Mouse (Mus musculus): ENCODE measurements at regions not wholly inside any gene's neighbourhood (a gene's known extent, or its start where the extent isn't known, plus 50 kb on each side); places are given as distances from the start of the nearest gene placed in this dataset.
"Not testable (repeated sequence)": the region's sequence is repeated elsewhere in the genome, so short reads cannot be mapped to it uniquely, and the experiment has no call there.

DNA sequence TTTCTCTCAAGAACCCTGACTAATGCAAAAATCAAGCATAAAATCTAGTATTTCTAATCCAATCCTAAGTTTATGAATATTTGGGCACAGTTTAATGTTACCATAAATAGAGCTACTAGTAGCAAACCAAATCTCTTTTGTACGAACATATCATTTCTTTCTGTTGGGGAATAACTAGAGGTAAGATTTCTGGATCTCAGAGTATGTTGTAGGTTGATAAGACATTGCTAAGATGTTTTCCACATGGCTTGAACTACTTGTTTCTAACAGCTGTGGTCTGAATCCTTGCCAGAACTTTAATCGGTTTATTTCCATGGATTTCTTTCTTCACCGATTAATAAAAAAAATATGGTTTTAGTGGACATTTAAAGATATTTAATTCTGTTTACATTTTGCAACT, 1844.3 kb upstream of the Nudt12 start:
- TF ChIP-seq EP300 (IDR thresholded peaks at IDR 0.05; ENCODE audit: low read depth) = no peak
- TF ChIP-seq CTCF (IDR thresholded peaks at IDR 0.05; ENCODE audit: low read depth) = no peak
- Histone ChIP-seq H3K4me2 (ENCODE audit: low read depth, low read length) (no peak overlapping the region), H3K27ac (ENCODE audit: low read depth) (no peak overlapping the region), H3K9ac (replicated peaks) (no peak overlapping the region), H3K27me3 (ENCODE audit: insufficient read depth, low read length) (no peaks in the 10 kb centered on the region), H3K4me3 (ENCODE audit: low read depth, low read length) (no peak overlapping the region), H3K9me3 (ENCODE audit: low read length) (no peaks in the 10 kb centered on the region), H3K4me1 (ENCODE audit: insufficient read depth) (no peaks in the 10 kb centered on the region), H3K36me3 (replicated peaks; ENCODE audit: insufficient read depth, low read length) (no peaks in the 10 kb centered on the region)
- DNase-seq (no peak), ATAC-seq (no peak)
- 74% methylated on average over 3 of the region's 3 CpGs for WGBS (ENCODE audit: insufficient replicate concordance)

DNA sequence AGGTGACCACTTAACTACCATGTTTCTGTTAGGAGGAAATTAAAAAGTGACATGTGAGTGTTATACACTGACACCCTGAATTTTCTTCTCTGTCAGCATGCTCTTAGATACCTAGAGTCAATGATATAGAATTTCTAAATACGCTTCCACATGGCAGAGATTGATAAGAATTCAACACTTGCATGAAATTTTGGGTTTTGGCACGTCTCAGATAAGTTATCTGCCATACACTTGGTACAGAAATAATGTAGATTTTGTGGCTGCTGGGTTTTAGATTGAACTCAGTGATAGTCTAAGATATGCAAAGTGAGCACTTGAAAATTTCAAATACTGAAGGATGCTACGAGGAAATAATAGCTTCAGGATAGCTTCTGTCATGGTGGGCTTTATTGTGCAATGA, 1841.5 kb upstream of the Nudt12 start:
- H3K9me3 ChIP-seq (ENCODE audit: low read length) = no peaks in the 10 kb centered on the region
- H3K9ac ChIP-seq (replicated peaks) = no peak overlapping the region
- H3K4me1 ChIP-seq (ENCODE audit: insufficient read depth) = no peaks in the 10 kb centered on the region
- no peak for TF ChIP-seq CTCF (IDR thresholded peaks at IDR 0.05; ENCODE audit: low read depth)
- TF ChIP-seq EP300 (IDR thresholded peaks at IDR 0.05; ENCODE audit: low read depth) = no peak
- no peak overlapping the region for H3K4me2 ChIP-seq (ENCODE audit: low read depth, low read length)
- WGBS (ENCODE audit: insufficient replicate concordance) = 52% methylated on average over 3 of the region's 3 CpGs
- no peak for ATAC-seq
- no peaks in the 10 kb centered on the region for H3K36me3 ChIP-seq (replicated peaks; ENCODE audit: insufficient read depth, low read length)
- no peak overlapping the region for H3K4me3 ChIP-seq (ENCODE audit: low read depth, low read length)
- H3K27me3 ChIP-seq (ENCODE audit: insufficient read depth, low read length) = no peaks in the 10 kb centered on the region
- H3K27ac ChIP-seq (ENCODE audit: low read depth) = no peak overlapping the region
- no peak for DNase-seq

DNA sequence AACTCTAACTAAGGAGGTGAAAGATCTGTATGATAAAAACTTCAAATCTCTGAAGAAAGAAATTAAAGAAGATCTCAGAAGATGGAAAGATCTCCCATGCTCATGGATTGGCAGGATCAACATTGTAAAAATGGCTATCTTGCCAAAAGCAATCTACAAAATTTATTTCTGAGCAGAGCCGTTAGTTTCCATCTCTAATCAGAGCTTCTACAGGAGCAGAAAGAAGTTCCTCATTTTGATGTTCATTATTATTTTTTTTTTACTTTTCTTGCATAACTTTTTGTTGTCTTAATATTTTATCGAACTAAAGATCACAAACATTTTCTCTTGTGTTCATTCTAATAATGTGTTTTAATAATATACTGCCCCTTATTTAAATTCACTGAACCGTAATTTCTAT, 1825.6 kb upstream of the Nudt12 start:
- not testable (repeated sequence) for H3K9me3 ChIP-seq (ENCODE audit: low read length); H3K4me2 ChIP-seq (ENCODE audit: low read depth, low read length); H3K4me1 ChIP-seq (ENCODE audit: insufficient read depth); ATAC-seq; H3K27me3 ChIP-seq (ENCODE audit: insufficient read depth, low read length); DNase-seq; H3K9ac ChIP-seq (replicated peaks); H3K36me3 ChIP-seq (replicated peaks; ENCODE audit: insufficient read depth, low read length); H3K4me3 ChIP-seq (ENCODE audit: low read depth, low read length); H3K27ac ChIP-seq (ENCODE audit: low read depth)
- WGBS (ENCODE audit: insufficient replicate concordance) = 84% methylated on average over 3 of the region's 3 CpGs

DNA sequence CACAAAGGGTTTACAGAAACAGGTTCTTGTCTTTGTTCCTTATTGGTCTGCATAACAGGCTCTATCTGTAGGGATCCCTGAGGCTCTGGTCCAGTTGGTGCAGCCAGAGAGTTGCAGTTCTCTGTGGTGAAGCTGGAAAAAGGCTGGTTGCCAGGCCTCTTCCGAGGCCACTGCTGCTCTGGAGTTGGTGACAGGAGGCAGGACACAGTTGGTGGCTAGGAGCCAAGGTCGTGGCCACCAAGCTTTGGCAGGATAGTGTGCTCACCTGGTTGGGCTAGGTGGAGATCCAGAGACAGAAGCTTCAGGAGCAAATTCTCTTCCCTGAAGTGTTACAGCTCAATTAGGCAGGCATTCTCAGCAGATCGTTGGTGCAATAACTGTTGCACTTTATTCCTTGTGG, 1819.4 kb upstream of the Nudt12 start:
- H3K4me3 ChIP-seq (ENCODE audit: low read depth, low read length) = no peak overlapping the region
- ATAC-seq (no peak), DNase-seq (no peak)
- H3K9ac ChIP-seq (replicated peaks) = no peak overlapping the region
- no peaks in the 10 kb centered on the region for H3K36me3 ChIP-seq (replicated peaks; ENCODE audit: insufficient read depth, low read length)
- H3K4me2 ChIP-seq (ENCODE audit: low read depth, low read length) = no peak overlapping the region
- 56% methylated on average over 3 of the region's 3 CpGs for WGBS (ENCODE audit: insufficient replicate concordance)
- no peaks in the 10 kb centered on the region for H3K9me3 ChIP-seq (ENCODE audit: low read length)
- no peaks in the 10 kb centered on the region for H3K27me3 ChIP-seq (ENCODE audit: insufficient read depth, low read length)
- TF ChIP-seq EP300 (IDR thresholded peaks at IDR 0.05; ENCODE audit: low read depth) = no peak
- no peak for TF ChIP-seq CTCF (IDR thresholded peaks at IDR 0.05; ENCODE audit: low read depth)
- H3K4me1 ChIP-seq (ENCODE audit: insufficient read depth) = no peaks in the 10 kb centered on the region
- no peak overlapping the region for H3K27ac ChIP-seq (ENCODE audit: low read depth)

DNA sequence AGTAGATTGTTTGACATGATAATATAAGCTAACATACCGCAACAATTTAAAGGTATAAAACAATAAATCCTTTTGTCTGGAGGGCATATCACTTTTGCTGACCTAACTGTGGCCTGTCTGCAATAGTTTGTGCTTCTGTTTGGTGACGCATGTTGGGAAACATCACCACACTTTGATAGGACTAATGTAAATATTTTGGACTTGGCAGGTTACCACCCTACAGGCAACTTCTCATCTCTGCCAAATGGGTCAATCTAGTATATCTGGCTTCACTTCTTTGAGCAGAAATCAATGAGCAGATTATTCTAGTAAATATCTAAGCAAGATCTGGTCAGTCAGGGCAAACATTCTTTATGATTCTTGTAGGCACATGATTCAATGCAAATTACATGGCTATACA, 1817.3 kb upstream of the Nudt12 start:
- Histone ChIP-seq H3K4me2 (ENCODE audit: low read depth, low read length) (no peak overlapping the region), H3K9ac (replicated peaks) (no peak overlapping the region), H3K27ac (ENCODE audit: low read depth) (no peak overlapping the region), H3K4me1 (ENCODE audit: insufficient read depth) (no peaks in the 10 kb centered on the region), H3K4me3 (ENCODE audit: low read depth, low read length) (no peak overlapping the region), H3K36me3 (replicated peaks; ENCODE audit: insufficient read depth, low read length) (no peaks in the 10 kb centered on the region), H3K27me3 (ENCODE audit: insufficient read depth, low read length) (no peaks in the 10 kb centered on the region), H3K9me3 (ENCODE audit: low read length) (no peaks in the 10 kb centered on the region)
- WGBS (ENCODE audit: insufficient replicate concordance) = 66% methylated on average over 2 of the region's 2 CpGs
- ATAC-seq (peak; percentile 77), DNase-seq (no peak)
- no peak for TF ChIP-seq CTCF (IDR thresholded peaks at IDR 0.05; ENCODE audit: low read depth)
- TF ChIP-seq EP300 (IDR thresholded peaks at IDR 0.05; ENCODE audit: low read depth) = no peak

DNA sequence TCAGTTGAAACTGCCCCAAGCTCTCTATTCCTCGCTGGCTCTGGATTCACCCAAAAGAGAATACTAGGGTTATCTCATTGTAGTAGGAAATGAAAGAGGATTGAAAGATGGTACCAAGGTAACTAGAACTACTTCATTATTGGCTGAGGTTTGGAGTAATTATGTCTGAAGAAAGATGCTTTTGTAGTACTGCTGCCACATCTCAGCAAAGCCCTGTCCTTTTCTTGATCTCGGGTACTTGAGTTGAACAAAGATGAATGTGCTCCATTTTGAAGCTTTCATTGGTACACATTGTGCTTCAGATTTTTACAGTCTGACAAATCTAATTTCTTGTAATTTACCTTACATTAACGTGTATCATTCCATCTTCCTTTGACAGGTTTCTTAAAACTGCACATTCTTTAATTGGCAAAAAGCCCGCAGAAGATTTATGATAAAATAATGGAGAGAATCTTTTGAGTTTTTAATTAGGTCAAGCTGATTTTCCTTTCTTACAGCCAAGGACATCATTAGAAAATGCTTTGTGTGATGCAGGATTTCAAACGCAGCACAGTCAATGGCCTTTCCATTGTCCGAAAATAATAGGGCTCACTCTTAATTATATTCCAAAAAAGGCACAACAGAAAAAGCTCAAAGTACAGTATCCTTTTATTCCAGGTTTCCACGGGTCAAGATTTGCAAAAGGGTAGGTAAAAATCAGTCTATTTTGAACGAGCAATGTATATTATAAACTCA, 1791.7 kb upstream of the Nudt12 start:
- H3K27ac ChIP-seq (ENCODE audit: low read depth) = no peak overlapping the region
- ATAC-seq (no peak), DNase-seq (no peak)
- 65% methylated on average over 8 of the region's 8 CpGs for WGBS (ENCODE audit: insufficient replicate concordance)
- H3K9me3 ChIP-seq (ENCODE audit: low read length) = no peaks in the 10 kb centered on the region
- H3K4me3 ChIP-seq (ENCODE audit: low read depth, low read length) = no peak overlapping the region
- no peaks in the 10 kb centered on the region for H3K4me1 ChIP-seq (ENCODE audit: insufficient read depth)
- TF ChIP-seq CTCF (IDR thresholded peaks at IDR 0.05; ENCODE audit: low read depth) = no peak
- TF ChIP-seq EP300 (IDR thresholded peaks at IDR 0.05; ENCODE audit: low read depth) = no peak
- no peaks in the 10 kb centered on the region for H3K27me3 ChIP-seq (ENCODE audit: insufficient read depth, low read length)
- H3K9ac ChIP-seq (replicated peaks) = no peak overlapping the region
- H3K36me3 ChIP-seq (replicated peaks; ENCODE audit: insufficient read depth, low read length) = no peaks in the 10 kb centered on the region
- no peak overlapping the region for H3K4me2 ChIP-seq (ENCODE audit: low read depth, low read length)

DNA sequence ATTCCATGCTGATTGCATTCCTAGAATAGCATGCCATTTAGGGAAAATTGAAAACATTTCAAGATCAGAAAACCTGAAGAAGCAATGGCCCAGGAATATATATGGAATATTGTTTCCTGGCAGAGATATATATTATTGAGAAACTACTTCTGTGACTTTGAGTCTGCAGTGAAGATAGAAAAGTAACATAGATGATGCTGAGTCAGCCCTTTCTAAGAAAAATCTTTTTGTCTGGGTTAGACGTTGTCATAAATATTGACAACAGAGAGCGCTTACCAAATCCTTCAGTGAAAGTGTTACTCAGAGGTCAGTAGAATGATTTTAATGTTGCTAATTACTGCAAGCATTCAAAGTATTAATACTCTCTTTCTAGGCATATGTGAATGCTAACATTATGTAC, 1749.1 kb upstream of the Nudt12 start:
- Histone ChIP-seq H3K4me1 (ENCODE audit: insufficient read depth) (no peaks in the 10 kb centered on the region), H3K36me3 (replicated peaks; ENCODE audit: insufficient read depth, low read length) (no peaks in the 10 kb centered on the region), H3K4me2 (ENCODE audit: low read depth, low read length) (no peak overlapping the region), H3K27ac (ENCODE audit: low read depth) (no peak overlapping the region), H3K9me3 (ENCODE audit: low read length) (no peaks in the 10 kb centered on the region), H3K9ac (replicated peaks) (no peak overlapping the region), H3K27me3 (ENCODE audit: insufficient read depth, low read length) (no peaks in the 10 kb centered on the region), H3K4me3 (ENCODE audit: low read depth, low read length) (no peak overlapping the region)
- TF ChIP-seq EP300 (IDR thresholded peaks at IDR 0.05; ENCODE audit: low read depth) (no peak), CTCF (IDR thresholded peaks at IDR 0.05; ENCODE audit: low read depth) (no peak)
- 82% methylated on average over 2 of the region's 2 CpGs for WGBS (ENCODE audit: insufficient replicate concordance)
- DNase-seq (no peak), ATAC-seq (no peak)

Data from liver, postnatal 0 days (tissue).